Mouse (Mus musculus): ENCODE measurements around the gene Hmgcl. TPM values are rescaled to one million over a fixed set of nuclear protein-coding genes. Genes with fewer than 3 reads are reported as not detected.

The Hmgcl gene
- polyA plus RNA-seq, 1 experiment: 10.2 TPM

DNA sequence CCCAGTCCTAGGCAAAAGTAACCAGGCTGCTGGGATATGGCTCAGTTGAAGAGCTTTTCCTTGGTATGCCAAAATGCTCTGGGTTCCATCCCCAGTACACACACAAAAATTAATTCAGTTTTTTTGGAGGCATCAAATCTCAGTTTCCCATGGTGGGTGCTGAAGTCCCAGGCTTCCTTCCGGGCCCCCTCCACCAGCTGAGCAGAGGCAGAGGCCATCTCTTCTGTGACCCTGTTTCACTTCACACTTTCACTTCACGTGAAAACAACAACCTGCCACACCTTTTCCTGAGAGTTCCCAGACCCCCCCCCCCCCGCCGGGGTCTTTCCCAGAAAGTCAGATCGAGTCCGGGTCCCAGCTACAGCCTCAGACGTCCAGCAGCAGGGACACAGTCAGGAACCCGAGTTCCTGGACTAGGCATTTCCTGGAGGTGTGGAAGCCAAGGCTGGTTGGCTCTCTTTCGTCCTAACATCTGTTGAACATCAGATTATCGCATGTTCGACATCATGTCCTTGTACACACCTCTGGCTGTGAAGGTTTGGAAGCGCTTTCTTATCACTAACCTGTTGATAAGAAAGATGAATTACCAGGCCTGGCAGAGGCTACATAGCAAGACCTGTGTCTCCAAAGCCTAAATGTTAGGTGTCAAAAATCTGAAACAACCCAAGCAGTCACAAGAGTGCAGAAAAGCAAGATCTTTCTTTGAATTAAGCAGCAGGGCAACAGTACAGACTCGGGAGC is 36.8 kb upstream of the Hmgcl start:
- Histone ChIP-seq H3K36me3 (ENCODE audit: control insufficient read depth, insufficient read depth, low read length) (no peaks in the 10 kb centered on the region), H3K27me3 (ENCODE audit: control insufficient read depth, insufficient read depth, low read length) (no peaks in the 10 kb centered on the region), H3K4me1 (ENCODE audit: control insufficient read depth, insufficient read depth, low read length) (no peaks in the 10 kb centered on the region), H3K4me3 (ENCODE audit: control insufficient read depth, low read depth, low read length) (no peak overlapping the region), H3K27ac (ENCODE audit: control insufficient read depth, insufficient read depth, low read depth, low read length) (no peak overlapping the region)
- no peak for TF ChIP-seq POLR2A (IDR thresholded peaks at IDR 0.05; ENCODE audit: control insufficient read depth, low read depth, low read length)
- no peak for TF ChIP-seq CTCF (IDR thresholded peaks at IDR 0.05; ENCODE audit: control insufficient read depth, insufficient read depth, insufficient replicate concordance, low read depth, low read length)

DNA sequence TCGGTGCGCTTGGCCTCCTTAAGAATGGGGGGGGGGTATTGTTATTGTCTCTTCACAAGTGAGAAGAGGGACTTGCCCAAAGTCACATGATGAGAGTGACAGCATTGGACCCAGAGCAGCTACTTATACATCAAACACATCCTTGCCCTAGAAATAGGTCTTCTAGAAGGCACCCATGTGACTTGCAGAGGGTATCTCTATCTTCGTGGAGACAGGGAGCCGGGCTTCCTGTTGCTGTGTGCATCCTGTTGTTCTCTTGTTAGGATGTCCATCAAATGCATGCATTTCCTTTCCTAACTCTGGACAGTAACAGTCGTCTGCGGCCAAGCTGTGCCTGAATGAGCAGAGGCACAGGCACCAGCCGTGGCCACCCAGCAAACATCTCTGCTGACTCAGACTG is 34.7 kb upstream of the Hmgcl start:
- H3K27me3 ChIP-seq (ENCODE audit: control insufficient read depth, insufficient read depth, low read length): no peaks in the 10 kb centered on the region
- TF ChIP-seq CTCF (IDR thresholded peaks at IDR 0.05; ENCODE audit: control insufficient read depth, insufficient read depth, insufficient replicate concordance, low read depth, low read length) (no peak), POLR2A (IDR thresholded peaks at IDR 0.05; ENCODE audit: control insufficient read depth, low read depth, low read length) (no peak)
- peaks cover under 1% of the 10 kb centered on the region for H3K4me1 ChIP-seq (ENCODE audit: control insufficient read depth, insufficient read depth, low read length)
- no peaks in the 10 kb centered on the region for H3K36me3 ChIP-seq (ENCODE audit: control insufficient read depth, insufficient read depth, low read length)
- H3K27ac ChIP-seq (ENCODE audit: control insufficient read depth, insufficient read depth, low read depth, low read length): no peak overlapping the region
- no peak overlapping the region for H3K4me3 ChIP-seq (ENCODE audit: control insufficient read depth, low read depth, low read length)

DNA sequence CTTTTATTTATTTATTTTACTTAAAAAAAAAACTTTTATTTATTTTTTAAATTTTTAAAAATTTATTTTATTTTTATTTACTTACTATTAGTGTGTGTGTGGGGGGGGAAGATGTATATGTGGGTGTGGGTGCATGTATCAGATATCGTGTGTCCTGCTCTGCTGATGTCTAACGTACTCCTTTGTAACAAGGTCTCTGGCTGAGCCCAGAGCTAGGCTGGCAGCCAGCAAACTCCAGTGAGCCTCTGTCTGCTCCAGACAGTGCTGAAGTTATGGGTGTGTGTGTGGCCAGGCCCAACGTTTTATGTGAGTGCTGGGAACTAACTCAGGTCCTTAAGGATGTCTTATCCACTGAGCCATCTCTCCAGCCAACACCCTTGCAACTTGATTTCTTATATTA is 34.1 kb upstream of the Hmgcl start:
- Histone ChIP-seq H3K27me3 (ENCODE audit: control insufficient read depth, insufficient read depth, low read length) (no peaks in the 10 kb centered on the region), H3K27ac (ENCODE audit: control insufficient read depth, insufficient read depth, low read depth, low read length) (no peak overlapping the region), H3K36me3 (ENCODE audit: control insufficient read depth, insufficient read depth, low read length) (no peaks in the 10 kb centered on the region), H3K4me3 (ENCODE audit: control insufficient read depth, low read depth, low read length) (no peak overlapping the region), H3K4me1 (ENCODE audit: control insufficient read depth, insufficient read depth, low read length) (peaks cover 4% of the 10 kb centered on the region)
- TF ChIP-seq POLR2A (IDR thresholded peaks at IDR 0.05; ENCODE audit: control insufficient read depth, low read depth, low read length) (no peak), CTCF (IDR thresholded peaks at IDR 0.05; ENCODE audit: control insufficient read depth, insufficient read depth, insufficient replicate concordance, low read depth, low read length) (no peak)

DNA sequence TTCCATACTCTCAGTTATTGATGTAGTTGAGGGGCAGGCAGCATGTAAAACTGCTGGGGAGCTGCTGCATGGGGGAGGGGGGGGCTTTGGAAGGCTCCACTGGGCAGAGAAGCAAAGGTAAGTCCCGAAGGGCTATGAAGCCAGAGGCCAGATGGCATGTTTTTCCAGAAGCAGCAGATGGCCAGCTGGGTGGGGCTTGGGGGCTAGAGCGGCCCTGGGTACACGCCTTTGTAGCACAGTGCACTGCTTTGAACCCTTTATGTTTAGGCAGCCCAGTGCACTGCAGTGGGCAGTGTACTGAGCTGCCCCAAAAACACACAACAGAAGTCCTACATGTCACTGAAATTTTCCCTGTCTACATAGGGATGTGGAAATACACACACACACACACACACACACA is 33.4 kb upstream of the Hmgcl start:
- Histone ChIP-seq H3K27ac (ENCODE audit: control insufficient read depth, insufficient read depth, low read depth, low read length) (no peak overlapping the region), H3K36me3 (ENCODE audit: control insufficient read depth, insufficient read depth, low read length) (no peaks in the 10 kb centered on the region), H3K27me3 (ENCODE audit: control insufficient read depth, insufficient read depth, low read length) (no peaks in the 10 kb centered on the region), H3K4me1 (ENCODE audit: control insufficient read depth, insufficient read depth, low read length) (peaks cover 4% of the 10 kb centered on the region), H3K4me3 (ENCODE audit: control insufficient read depth, low read depth, low read length) (no peak overlapping the region)
- TF ChIP-seq CTCF (IDR thresholded peaks at IDR 0.05; ENCODE audit: control insufficient read depth, insufficient read depth, insufficient replicate concordance, low read depth, low read length) (no peak), POLR2A (IDR thresholded peaks at IDR 0.05; ENCODE audit: control insufficient read depth, low read depth, low read length) (no peak)

DNA sequence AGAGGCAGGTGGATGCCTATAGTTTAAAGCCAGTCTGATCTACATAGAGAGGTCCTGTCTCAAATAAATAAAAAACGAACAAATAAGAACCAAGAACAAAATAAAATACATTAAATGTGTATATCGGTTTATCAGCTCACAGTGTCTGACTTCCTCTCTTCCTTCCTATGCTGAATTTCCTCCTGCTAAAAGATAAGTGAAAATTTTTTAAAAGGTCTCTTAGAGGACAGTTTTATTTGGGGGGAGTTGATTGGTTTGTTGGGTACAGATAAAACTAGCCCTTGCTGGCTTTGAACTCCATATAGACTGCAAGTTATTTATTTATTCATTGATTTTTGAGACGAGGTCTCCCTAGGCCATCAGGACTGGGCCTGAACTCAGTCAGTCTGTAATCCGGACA is 32.8 kb upstream of the Hmgcl start:
- TF ChIP-seq POLR2A (IDR thresholded peaks at IDR 0.05; ENCODE audit: control insufficient read depth, low read depth, low read length) (no peak), CTCF (IDR thresholded peaks at IDR 0.05; ENCODE audit: control insufficient read depth, insufficient read depth, insufficient replicate concordance, low read depth, low read length) (no peak)
- peaks cover 4% of the 10 kb centered on the region for H3K4me1 ChIP-seq (ENCODE audit: control insufficient read depth, insufficient read depth, low read length)
- no peak overlapping the region for H3K27ac ChIP-seq (ENCODE audit: control insufficient read depth, insufficient read depth, low read depth, low read length)

DNA sequence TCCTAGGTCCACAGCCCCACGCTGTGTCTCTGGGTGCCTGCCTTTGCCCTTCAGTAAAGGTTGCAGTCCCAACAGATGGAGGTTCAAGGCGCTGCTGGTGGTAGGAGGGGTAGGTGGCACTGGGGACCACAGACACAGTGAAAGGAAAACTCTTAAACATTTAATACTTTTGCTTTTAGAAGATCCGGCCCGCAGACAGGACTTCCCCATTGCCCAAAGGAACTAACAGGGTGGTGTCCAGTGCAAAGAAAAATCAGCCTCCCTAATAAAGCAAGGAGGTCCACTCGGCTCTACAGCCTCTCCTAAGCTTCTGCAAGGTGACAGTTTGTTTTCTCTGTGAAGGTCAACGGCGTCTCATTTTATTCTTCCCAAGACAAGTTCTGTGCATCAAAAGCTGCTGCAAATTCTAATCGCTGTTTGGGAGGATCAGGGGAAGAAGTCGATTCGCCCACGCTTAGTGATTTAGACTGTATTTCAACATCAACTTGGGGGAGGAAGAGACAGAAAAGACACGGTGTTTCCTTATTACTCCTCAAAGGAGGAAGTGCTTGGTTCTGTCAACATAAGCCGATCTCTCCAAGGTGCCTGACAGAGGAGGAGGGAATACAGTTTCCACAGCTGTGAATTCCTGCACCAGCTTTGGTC is 27.5 kb upstream of the Hmgcl start:
- H3K27ac ChIP-seq (ENCODE audit: control insufficient read depth, insufficient read depth, low read depth, low read length): peak overlapping the region; percentile 45; the same call in 1 of the 2 replicates
- TF ChIP-seq POLR2A (IDR thresholded peaks at IDR 0.05; ENCODE audit: control insufficient read depth, low read depth, low read length) (no peak), CTCF (IDR thresholded peaks at IDR 0.05; ENCODE audit: control insufficient read depth, insufficient read depth, insufficient replicate concordance, low read depth, low read length) (no peak)
- H3K4me3 ChIP-seq (ENCODE audit: control insufficient read depth, low read depth, low read length): no peak overlapping the region

More for the DNA sequence above, 32.8 kb upstream of the Hmgcl start:
- H3K4me3 ChIP-seq (ENCODE audit: control insufficient read depth, low read depth, low read length): no peak overlapping the region
- H3K27me3 ChIP-seq (ENCODE audit: control insufficient read depth, insufficient read depth, low read length): no peaks in the 10 kb centered on the region
- H3K36me3 ChIP-seq (ENCODE audit: control insufficient read depth, insufficient read depth, low read length): no peaks in the 10 kb centered on the region

DNA sequence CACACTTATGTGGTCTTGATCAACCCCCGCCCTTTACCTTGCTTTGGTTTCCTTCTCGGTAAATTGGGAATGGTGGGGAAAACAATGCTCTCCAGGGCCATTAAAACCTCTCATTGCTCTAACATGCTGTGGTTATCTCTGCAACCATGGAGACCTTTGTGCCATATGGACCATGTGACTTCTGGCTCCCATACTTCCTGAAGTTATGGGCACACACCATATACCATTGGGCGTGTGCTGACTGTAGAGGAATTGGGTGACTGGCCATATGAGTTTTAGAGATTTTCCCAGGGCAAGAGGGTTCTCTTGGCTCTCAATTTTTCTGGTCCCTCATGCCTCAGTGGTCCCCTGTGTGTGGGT is 27.0 kb upstream of the Hmgcl start:
- no peak for TF ChIP-seq CTCF (IDR thresholded peaks at IDR 0.05; ENCODE audit: control insufficient read depth, insufficient read depth, insufficient replicate concordance, low read depth, low read length)
- Histone ChIP-seq H3K36me3 (ENCODE audit: control insufficient read depth, insufficient read depth, low read length) (no peaks in the 10 kb centered on the region), H3K4me1 (ENCODE audit: control insufficient read depth, insufficient read depth, low read length) (peaks cover 16% of the 10 kb centered on the region), H3K4me3 (ENCODE audit: control insufficient read depth, low read depth, low read length) (no peak overlapping the region), H3K27ac (ENCODE audit: control insufficient read depth, insufficient read depth, low read depth, low read length) (peak overlapping the region; percentile 45; the same call in 1 of the 2 replicates), H3K27me3 (ENCODE audit: control insufficient read depth, insufficient read depth, low read length) (no peaks in the 10 kb centered on the region)

More for the DNA sequence above, 27.5 kb upstream of the Hmgcl start:
- no peaks in the 10 kb centered on the region for H3K36me3 ChIP-seq (ENCODE audit: control insufficient read depth, insufficient read depth, low read length)
- H3K4me1 ChIP-seq (ENCODE audit: control insufficient read depth, insufficient read depth, low read length): peaks cover 16% of the 10 kb centered on the region
- H3K27me3 ChIP-seq (ENCODE audit: control insufficient read depth, insufficient read depth, low read length): no peaks in the 10 kb centered on the region

All from testis, adult 2 months (tissue).